Mouse (Mus musculus) lung, postnatal 14 days (tissue): Measurements from ENCODE around the gene Parm1.

ENCODE experiments used
- DNase-seq: peaks from one replicate; pipeline ENCODE4 v3.0.0; 2021

The Parm1 gene

GRCm38 (mm10) chr5:91581799-91582198 lies 64.4 kb downstream of the Parm1 start:
- no peak for DNase-seq

- no peak for DNase-seq
These were observed 68.8 kb downstream of the Parm1 start for GRCm38 (mm10) chr5:91586206-91586605.

- DNase-seq = no peak
These were observed 76.7 kb downstream of the Parm1 start for GRCm38 (mm10) chr5:91594083-91594482.

DNA sequence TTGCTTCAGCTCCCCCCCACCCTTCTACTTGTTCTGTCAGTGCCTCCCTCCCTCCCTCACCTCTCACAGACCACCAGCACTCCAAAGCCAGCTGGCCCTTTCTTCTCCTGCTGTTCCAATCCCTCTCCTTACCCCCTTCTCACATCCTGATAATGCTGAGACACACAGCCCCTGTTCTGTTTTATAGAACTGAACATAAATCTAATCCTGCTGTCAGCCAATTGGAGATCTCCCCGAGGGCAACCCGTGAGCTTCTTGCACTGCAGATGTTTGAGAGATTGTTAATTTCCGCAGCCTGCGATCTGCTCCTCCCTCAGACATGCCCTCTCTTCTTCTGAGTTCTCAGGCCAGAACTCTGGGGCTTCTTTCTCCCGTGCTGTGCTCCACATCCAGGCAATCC lies 79.8 kb downstream of the Parm1 start:
- DNase-seq = no peak

DNA sequence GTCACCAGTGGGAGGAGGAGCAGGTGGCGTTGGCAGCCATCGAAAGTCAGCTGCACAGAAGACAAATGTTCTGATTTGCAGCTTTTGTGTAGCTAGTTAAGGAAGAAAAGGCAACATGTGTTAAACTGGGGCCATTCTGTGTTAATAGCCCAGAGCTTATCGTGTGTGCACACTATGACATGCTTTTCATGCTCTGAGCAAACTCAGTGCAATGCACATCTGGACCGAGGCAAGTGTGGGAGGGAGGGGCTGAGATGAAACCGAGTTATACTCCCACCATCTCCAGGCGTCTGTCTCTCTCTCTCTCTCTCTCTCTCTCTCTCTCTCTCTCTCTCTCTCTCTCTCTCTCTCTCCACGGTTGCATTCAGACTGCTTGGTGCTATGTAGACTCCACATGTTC lies 82.4 kb downstream of the Parm1 start:
- no peak for DNase-seq

- DNase-seq = no peak
These were observed 85.9 kb downstream of the Parm1 start for GRCm38 (mm10) chr5:91603347-91603746.

DNA sequence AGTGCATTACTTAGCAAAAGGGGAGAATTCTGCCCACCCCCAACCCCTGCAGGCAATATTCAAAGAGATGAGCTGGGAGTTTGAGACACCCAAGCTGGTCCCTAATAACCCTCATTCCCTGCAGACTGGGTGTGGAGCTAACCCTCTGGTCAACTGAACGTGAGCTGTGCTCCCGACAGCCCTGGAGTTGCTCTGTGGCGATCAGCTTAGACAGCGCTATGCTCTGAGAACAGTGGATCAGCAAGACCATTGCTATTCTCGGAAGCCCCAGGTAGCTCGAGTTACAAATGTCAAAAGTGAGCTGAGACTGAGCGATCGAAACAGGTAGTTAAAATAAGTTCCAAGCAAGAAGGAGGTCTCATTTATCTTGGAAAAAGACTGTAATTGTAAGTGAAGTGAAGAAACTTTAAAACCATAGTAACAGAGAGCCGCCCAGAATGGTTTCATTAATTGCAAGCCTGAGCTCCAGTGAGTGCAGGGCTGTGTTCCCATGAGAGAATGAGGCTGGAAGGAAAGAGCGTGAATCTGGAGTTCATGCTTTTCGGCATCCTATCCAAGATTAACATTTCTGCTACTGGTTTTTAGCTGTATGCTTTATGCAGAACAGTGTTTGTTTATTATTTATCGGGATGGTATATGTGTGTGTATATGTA lies 86.5 kb downstream of the Parm1 start:
- no peak for DNase-seq

DNA sequence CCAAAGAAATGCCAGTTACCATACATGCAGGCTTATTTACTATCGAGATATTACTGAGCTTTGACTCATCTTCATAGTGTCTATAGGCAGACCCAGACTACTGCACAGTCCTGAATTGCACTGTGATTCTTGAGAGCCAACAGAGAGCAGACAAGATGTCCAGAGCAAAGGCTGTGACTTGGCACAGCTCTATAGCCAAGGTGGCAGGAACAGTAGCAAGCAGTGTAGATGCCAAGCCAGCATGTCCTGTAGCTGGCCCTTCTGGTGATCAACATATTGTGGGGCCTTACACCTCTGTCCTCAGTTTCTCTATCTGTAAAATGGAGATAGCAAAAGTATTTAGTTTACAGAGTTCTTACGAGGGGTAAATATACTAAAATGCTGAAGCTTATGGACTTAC lies 89.8 kb downstream of the Parm1 start:
- no peak for DNase-seq

DNA sequence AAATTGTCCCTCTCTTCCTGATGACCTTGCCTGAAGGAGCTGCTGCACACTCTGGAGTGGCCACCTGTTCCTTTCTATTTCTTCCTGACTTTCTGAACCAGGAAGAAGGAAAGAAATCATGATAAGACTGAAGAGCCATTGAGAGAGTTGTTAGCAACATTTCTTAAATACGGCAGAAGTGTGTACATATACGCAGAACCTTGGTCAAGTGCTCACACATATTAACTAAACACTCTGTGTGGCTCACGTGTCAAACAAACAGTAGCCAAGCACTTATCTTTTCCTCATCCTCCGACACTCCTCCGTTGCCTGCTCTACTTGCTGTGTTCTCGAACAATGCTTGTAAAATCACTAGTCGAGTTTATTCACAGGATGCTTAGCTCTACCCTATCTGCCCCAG lies 90.4 kb downstream of the Parm1 start:
- DNase-seq = no peak

- no peak for DNase-seq
These were observed 91.6 kb downstream of the Parm1 start for GRCm38 (mm10) chr5:91609041-91609440.

GRCm38 (mm10) chr5:91609511-91610300 lies 92.3 kb downstream of the Parm1 start:
- DNase-seq = no peak

DNA sequence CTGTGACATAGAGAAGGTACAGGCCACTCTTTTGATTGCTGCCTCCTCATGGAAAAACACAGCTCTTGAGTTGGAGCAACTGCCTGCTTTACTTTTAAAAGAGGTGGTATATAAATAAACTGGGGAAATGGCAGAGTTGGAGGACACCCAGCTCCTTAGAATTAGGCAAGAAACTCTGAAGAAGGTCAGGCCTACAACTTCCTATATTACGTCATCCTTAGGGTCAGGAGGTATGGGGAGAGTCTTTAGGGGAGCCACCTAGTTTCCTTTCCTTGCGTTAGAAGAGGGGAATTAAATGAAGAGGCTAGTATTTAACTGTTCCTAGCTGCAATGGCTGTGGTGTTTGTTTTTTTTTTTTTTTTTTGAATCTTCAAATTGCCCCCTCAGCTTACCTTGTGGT lies 93.1 kb downstream of the Parm1 start:
- DNase-seq = no peak

- DNase-seq = no peak
These were observed 94.2 kb downstream of the Parm1 start for GRCm38 (mm10) chr5:91611589-91611988.

GRCm38 (mm10) chr5:91617331-91618233 lies 100.2 kb downstream of the Parm1 start:
- DNase-seq = no peak

DNA sequence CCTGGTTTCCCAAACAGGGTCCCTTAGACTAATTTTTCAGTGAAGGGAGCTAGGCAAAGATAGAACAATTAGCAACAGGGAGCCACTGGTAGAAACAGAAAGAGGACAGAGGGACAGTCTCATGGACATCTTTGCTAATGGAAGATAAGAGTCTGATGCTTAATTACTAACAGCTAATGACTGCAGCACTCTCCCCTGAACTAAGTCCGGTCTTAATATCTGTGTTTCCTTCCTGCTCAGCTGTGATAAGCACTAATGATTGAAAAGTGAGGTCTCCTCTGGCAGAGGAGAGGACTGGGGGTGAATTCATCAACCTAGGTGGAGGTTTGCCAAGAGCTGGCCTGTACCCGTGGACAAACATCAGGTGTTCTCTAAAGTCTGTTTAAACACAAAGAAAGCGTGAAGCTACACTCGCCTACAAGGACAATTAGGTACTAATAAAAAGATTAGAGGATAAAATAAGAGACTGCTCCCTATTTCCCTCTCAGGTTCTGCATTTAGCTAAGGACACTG lies 101.3 kb downstream of the Parm1 start:
- no peak for DNase-seq

DNA sequence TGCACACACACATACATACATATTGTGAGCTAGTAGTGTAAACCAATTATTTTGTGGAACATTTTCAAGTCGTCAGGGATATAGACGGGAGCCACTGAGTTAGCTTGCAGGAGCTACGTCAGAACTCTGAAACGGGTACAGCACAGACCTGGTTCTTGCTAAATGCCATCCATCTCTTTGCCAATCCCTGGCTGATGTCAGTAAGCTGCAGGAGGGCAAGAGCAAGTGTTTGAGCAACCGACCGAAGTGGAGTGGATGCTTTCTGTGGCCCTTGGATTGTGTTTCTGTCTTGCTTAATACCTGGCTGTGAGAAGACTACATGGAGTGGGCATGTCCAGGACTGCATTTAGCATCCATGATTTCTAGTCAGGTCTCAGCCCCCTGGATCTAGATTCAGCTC lies 103.8 kb downstream of the Parm1 start:
- no peak for DNase-seq

GRCm38 (mm10) chr5:91626823-91627222 lies 109.4 kb downstream of the Parm1 start:
- DNase-seq = no peak

- DNase-seq = no peak
These were observed 112.1 kb downstream of the Parm1 start for GRCm38 (mm10) chr5:91629472-91629871.

- no peak for DNase-seq
These were observed 133.9 kb downstream of the Parm1 start for GRCm38 (mm10) chr5:91651330-91651729.

- no peak for DNase-seq
These were observed 135.9 kb downstream of the Parm1 start for GRCm38 (mm10) chr5:91653061-91653915.

- DNase-seq = no peak
These were observed 137.1 kb downstream of the Parm1 start for GRCm38 (mm10) chr5:91654331-91655048.

- DNase-seq = no peak
These were observed 137.8 kb downstream of the Parm1 start for GRCm38 (mm10) chr5:91655263-91655662.
